Mouse (Mus musculus) ES-E14 (cell line): ENCODE measurements around the gene Hcls1.

Source experiments
- CHD2 ChIP-seq: IDR thresholded peaks from 2 replicates; pipeline ENCODE4 v1.6.1; 2014; ENCODE audit warnings: mild to moderate bottlenecking, low read depth, low read length, inconsistent platforms
- HCFC1 ChIP-seq: IDR thresholded peaks from 2 replicates; pipeline ENCODE4 v1.6.1; 2012; ENCODE audit warnings: low read length, inconsistent platforms, borderline replicate concordance; ENCODE audit not compliant: insufficient read depth

- TF ChIP-seq HCFC1 (no peak), CHD2 (no peak)
Observed at GRCm38 (mm10) chr16:36931976-36932375, 2.8 kb upstream of the Hcls1 start.
